Mouse (Mus musculus) MEL (cell line): ENCODE data around the gene 4930402F06Rik. TPM values are rescaled to one million over a fixed set of nuclear protein-coding genes. Genes with fewer than 3 reads are reported as not detected.

Source experiments
- DNase-seq: peaks from one replicate; pipeline ENCODE4 v3.0.0; 2011; ENCODE audit warnings: low read depth, low spot score
- H3K27ac ChIP-seq: 2 replicates; pipeline ENCODE4 v1.5.1; 2012; ENCODE audit warnings: low read depth, mild to moderate bottlenecking, control low read depth, low read length, moderate library complexity; ENCODE audit not compliant: control insufficient read depth
- H3K27me3 ChIP-seq, 2 experiments: fragments of 150-350 bp in 1 of 2; sonication (generic) in 1 of 2; 2 replicates each; pipeline ENCODE4 v1.6.1; 2012; ENCODE audit warnings: low read length in 2 of 2, mild to moderate bottlenecking in 2 of 2, improper control_type of control experiment in 1 of 2, moderate library complexity in 1 of 2; ENCODE audit not compliant: insufficient read depth in 2 of 2, control insufficient read depth in 1 of 2
- H3K36me3 ChIP-seq, 2 experiments: 2 replicates each; pipeline ENCODE4 v1.6.1; 2012 to 2014; ENCODE audit warnings: low read length in 2 of 2, improper control_type of control experiment in 1 of 2, inconsistent platforms in 1 of 2, mild to moderate bottlenecking in 1 of 2; ENCODE audit not compliant: insufficient read depth in 2 of 2, control insufficient read depth in 1 of 2
- H3K4me1 ChIP-seq, 2 experiments: fragments of 150-350 bp in 1 of 2; sonication (generic) in 1 of 2; 2 replicates each; pipeline ENCODE4 v1.6.1; 2012; ENCODE audit warnings: low read length in 2 of 2, improper control_type of control experiment in 1 of 2, mild to moderate bottlenecking in 1 of 2; ENCODE audit not compliant: insufficient read depth in 2 of 2, control insufficient read depth in 1 of 2
- H3K4me3 ChIP-seq, 2 experiments: fragments of 150-350 bp in 1 of 2; sonication (generic) in 1 of 2; 2 replicates each; pipeline ENCODE4 v1.5.1; 2012; ENCODE audit warnings: low read depth in 2 of 2, low read length in 2 of 2, mild to moderate bottlenecking in 2 of 2, moderate library complexity in 2 of 2, control low read depth in 1 of 2, improper control_type of control experiment in 1 of 2; ENCODE audit not compliant: control insufficient read depth in 1 of 2, insufficient read depth in 1 of 2
- H3K79me2 ChIP-seq: 2 replicates; pipeline ENCODE4 v1.6.1; 2012; ENCODE audit warnings: mild to moderate bottlenecking, low read length, moderate library complexity; ENCODE audit not compliant: control insufficient read depth, poor library complexity, insufficient read depth
- H3K9ac ChIP-seq: 2 replicates; pipeline ENCODE4 v1.6.1; 2012; ENCODE audit warnings: low read depth, mild to moderate bottlenecking, control low read depth, low read length, moderate library complexity; ENCODE audit not compliant: control insufficient read depth, poor library complexity, severe bottlenecking
- H3K9me3 ChIP-seq: fragments of 150-350 bp; sonication (generic); replicated peaks from 2 replicates; pipeline ENCODE4 v1.6.1; 2012; ENCODE audit warnings: mild to moderate bottlenecking, low read length, improper control_type of control experiment, moderate library complexity; ENCODE audit not compliant: insufficient read depth
- CHD1 ChIP-seq: IDR thresholded peaks from 2 replicates; pipeline ENCODE4 v1.6.1; 2012; ENCODE audit warnings: low read depth, mild to moderate bottlenecking, inconsistent platforms, low read length, improper control_type of control experiment
- CHD2 ChIP-seq: IDR thresholded peaks from 2 replicates; pipeline ENCODE4 v1.6.1; 2011; ENCODE audit warnings: low read length, improper control_type of control experiment
- CTCF ChIP-seq, 3 experiments: IDR thresholded peaks in 2 of 3; conservative IDR thresholded peaks in 1 of 3; 2 replicates each; pipeline ENCODE4 v1.5.1; 2011 to 2012; ENCODE audit warnings: low read length in 3 of 3, low read depth in 2 of 3, mild to moderate bottlenecking in 2 of 3, improper control_type of control experiment in 1 of 3, inconsistent platforms in 1 of 3, mixed read lengths in 1 of 3, moderate library complexity in 1 of 3; ENCODE audit not compliant: control insufficient read depth in 1 of 3, insufficient read depth in 1 of 3, poor library complexity in 1 of 3, severe bottlenecking in 1 of 3
- E2F4 ChIP-seq: IDR thresholded peaks from 2 replicates; pipeline ENCODE4 v1.6.1; 2011; ENCODE audit warnings: low read depth, low read length, improper control_type of control experiment, borderline replicate concordance
- ELF1 ChIP-seq: IDR thresholded peaks from 2 replicates; pipeline ENCODE4 v1.6.1; 2014; ENCODE audit warnings: low read depth, mild to moderate bottlenecking, inconsistent platforms, low read length, improper control_type of control experiment, moderate library complexity
- EP300 ChIP-seq, 2 experiments: IDR thresholded peaks; 2 replicates each; pipeline ENCODE4 v1.6.1; 2011; ENCODE audit warnings: improper control_type of control experiment in 2 of 2, low read length in 2 of 2, low read depth in 1 of 2, mild to moderate bottlenecking in 1 of 2
- ETS1 ChIP-seq: IDR thresholded peaks from 2 replicates; pipeline ENCODE4 v1.6.1; 2012; ENCODE audit warnings: low read depth, mild to moderate bottlenecking, inconsistent platforms, low read length, improper control_type of control experiment, moderate library complexity
- GATA1 ChIP-seq: IDR thresholded peaks from 2 replicates; pipeline ENCODE4 v1.6.1; 2011; ENCODE audit warnings: low read depth, low read length, improper control_type of control experiment
- HCFC1 ChIP-seq: IDR thresholded peaks from 2 replicates; pipeline ENCODE4 v1.6.1; 2012; ENCODE audit warnings: low read depth, mild to moderate bottlenecking, inconsistent platforms, low read length, improper control_type of control experiment, moderate library complexity
- MAX ChIP-seq: IDR thresholded peaks from 2 replicates; pipeline ENCODE4 v1.6.1; 2011; ENCODE audit warnings: low read length, improper control_type of control experiment
- MAZ ChIP-seq: IDR thresholded peaks from 2 replicates; pipeline ENCODE4 v1.6.1; 2012; ENCODE audit warnings: low read depth, mild to moderate bottlenecking, inconsistent platforms, low read length, improper control_type of control experiment
- MXI1 ChIP-seq: IDR thresholded peaks from 2 replicates; pipeline ENCODE4 v1.6.1; 2011; ENCODE audit warnings: mild to moderate bottlenecking, low read depth, low read length, improper control_type of control experiment
- MYC ChIP-seq: IDR thresholded peaks from 2 replicates; pipeline ENCODE4 v1.6.1; 2011; ENCODE audit warnings: low read depth, mild to moderate bottlenecking, low read length, improper control_type of control experiment, moderate library complexity
- NELFE ChIP-seq: IDR thresholded peaks from 2 replicates; pipeline ENCODE4 v1.6.1; 2011; ENCODE audit warnings: low read depth, low read length, improper control_type of control experiment
- NRF1 ChIP-seq: IDR thresholded peaks from 2 replicates; pipeline ENCODE4 v1.6.1; 2014; ENCODE audit warnings: low read depth, mild to moderate bottlenecking, inconsistent platforms, low read length, improper control_type of control experiment, moderate library complexity; ENCODE audit not compliant: poor library complexity, insufficient read depth, severe bottlenecking
- POLR2A ChIP-seq, 2 experiments: IDR thresholded peaks; 2 replicates each; pipeline ENCODE4 v1.6.1; 2011 to 2012; ENCODE audit warnings: low read length in 2 of 2, mild to moderate bottlenecking in 2 of 2, control low read depth in 1 of 2, improper control_type of control experiment in 1 of 2, low read depth in 1 of 2, moderate library complexity in 1 of 2; ENCODE audit not compliant: control insufficient read depth in 1 of 2, insufficient read depth in 1 of 2, poor library complexity in 1 of 2
- RAD21 ChIP-seq: IDR thresholded peaks from 2 replicates; pipeline ENCODE4 v1.6.1; 2011; ENCODE audit warnings: mild to moderate bottlenecking, low read depth, low read length, improper control_type of control experiment
- SIN3A ChIP-seq: IDR thresholded peaks from 2 replicates; pipeline ENCODE4 v1.6.1; 2012; ENCODE audit warnings: low read length, improper control_type of control experiment, inconsistent platforms
- SMC3 ChIP-seq: IDR thresholded peaks from 2 replicates; pipeline ENCODE4 v1.6.1; 2011; ENCODE audit warnings: low read depth, low read length, improper control_type of control experiment
- TAL1 ChIP-seq: IDR thresholded peaks from 2 replicates; pipeline ENCODE4 v1.6.1; 2012; ENCODE audit warnings: mild to moderate bottlenecking, inconsistent platforms, low read length, moderate library complexity, mixed read lengths
- TCF12 ChIP-seq: IDR thresholded peaks from 2 replicates; pipeline ENCODE4 v1.6.1; 2014; ENCODE audit warnings: low read depth, mild to moderate bottlenecking, inconsistent platforms, low read length, improper control_type of control experiment, moderate library complexity
- UBTF ChIP-seq: IDR thresholded peaks from 2 replicates; pipeline ENCODE4 v1.6.1; 2012; ENCODE audit warnings: low read depth, mild to moderate bottlenecking, inconsistent platforms, low read length, improper control_type of control experiment, moderate library complexity, borderline replicate concordance; ENCODE audit not compliant: insufficient read depth
- USF2 ChIP-seq, 2 experiments: IDR thresholded peaks; 2 replicates each; pipeline ENCODE4 v1.6.1; 2011 to 2012; ENCODE audit warnings: improper control_type of control experiment in 2 of 2, low read length in 2 of 2, borderline replicate concordance in 1 of 2, inconsistent platforms in 1 of 2, low read depth in 1 of 2, mild to moderate bottlenecking in 1 of 2; ENCODE audit not compliant: insufficient read depth in 1 of 2
- ZC3H11A ChIP-seq: IDR thresholded peaks from 2 replicates; pipeline ENCODE4 v1.6.1; 2012; ENCODE audit warnings: low read depth, mild to moderate bottlenecking, inconsistent platforms, low read length, improper control_type of control experiment
- ZKSCAN1 ChIP-seq: IDR thresholded peaks from 2 replicates; pipeline ENCODE4 v1.6.1; 2012; ENCODE audit warnings: low read depth, mild to moderate bottlenecking, inconsistent platforms, low read length, improper control_type of control experiment, moderate library complexity
- ZMIZ1 ChIP-seq: IDR thresholded peaks from 2 replicates; pipeline ENCODE4 v1.6.1; 2012; ENCODE audit warnings: low read depth, mild to moderate bottlenecking, inconsistent platforms, low read length, improper control_type of control experiment, moderate library complexity
- polyA plus RNA-seq, 2 experiments: library from polyadenylated mRNA; stranded (reverse) in 1 of 2; unstranded in 1 of 2; fragments of >175 nt in 1 of 2; fragments of >200 nt in 1 of 2; gene quantifications; 2 replicates each; pipeline versions ENCODE4 v1.2.1 to v1.2.4; 2012; ENCODE audit warnings: low replicate concordance in 2 of 2, low read depth in 1 of 2; ENCODE audit not compliant: insufficient read length in 2 of 2, insufficient read depth in 1 of 2, missing spikeins in 1 of 2
- total RNA-seq: library from RNA; depleted of rRNA; stranded (reverse); fragments of 300-350 nt; gene quantifications from 2 replicates; pipeline ENCODE4 v1.2.3, GENCODE M21; 2012

Gene 4930402F06Rik
- total and polyA plus RNA-seq, 3 experiments: not detected

GRCm38 (mm10) chr2:35349184-35349583, 47.8 kb downstream of the 4930402F06Rik start:
- H3K27me3 ChIP-seq: peaks cover 5 to 6% of the 10 kb centered on the region in 2 experiments; a peak in 3 of 4 replicates
- DNase-seq: peak; percentile 79
- no peak overlapping the region for H3K27ac ChIP-seq
- H3K9ac ChIP-seq: peak overlapping the region; percentile 20; the same call in 1 of the 2 replicates
- peaks cover 5 to 24% of the 10 kb centered on the region in 2 experiments; a peak in 2 of 4 replicates for H3K4me1 ChIP-seq
- H3K4me3 ChIP-seq: peak overlapping the region; percentile 10 to 48; a peak in 2 of 4 replicates
- H3K36me3 ChIP-seq: peaks cover 0 to 2% of the 10 kb centered on the region in 2 experiments; a peak in 1 of 4 replicates
- no peaks in the 10 kb centered on the region for H3K79me2 ChIP-seq
- H3K9me3 ChIP-seq: no peaks in the 10 kb centered on the region
- TF ChIP-seq ETS1 (no peak), CHD1 (no peak), MYC (0 out of 2 replicates have a peak, but pooled peaks have one; percentile 14), ELF1 (no peak), TCF12 (no peak), HCFC1 (no peak), GATA1 (peak; percentile 28; the same call in 1 of the 2 replicates), CHD2 (no peak), POLR2A (IDR thresholded peaks at IDR 0.05; ENCODE audit: control insufficient read depth in 1 of 2, insufficient read depth in 1 of 2, low read depth in 1 of 2, low read length in 2 of 2, poor library complexity in 1 of 2) (no peak), EP300 (IDR thresholded peaks at IDR 0.05; ENCODE audit: low read depth in 1 of 2, low read length in 2 of 2) (no peak), ZC3H11A (peak; percentile 88), SMC3 (peak; percentile 96), E2F4 (no peak), RAD21 (peak; percentile 81), NELFE (no peak), CTCF (IDR thresholded peaks at IDR 0.05 in 2 of 3, conservative IDR thresholded peaks at IDR 0.05 in 1 of 3; ENCODE audit: control insufficient read depth in 1 of 3, insufficient read depth in 1 of 3, low read depth in 2 of 3, low read length in 3 of 3, poor library complexity in 1 of 3, severe bottlenecking in 1 of 3) (peak in 2 of 3 experiments; percentile 47 to 98; a peak in 4 of 6 replicates), ZKSCAN1 (no peak), USF2 (IDR thresholded peaks at IDR 0.05; ENCODE audit: borderline replicate concordance in 1 of 2, insufficient read depth in 1 of 2, low read depth in 1 of 2, low read length in 2 of 2) (no peak), ZMIZ1 (no peak), TAL1 (no peak), MXI1 (no peak), NRF1 (no peak), SIN3A (peak; percentile 49; the same call in 1 of the 2 replicates), MAZ (no peak), MAX (no peak), UBTF (no peak)
